Mouse (Mus musculus) lung, adult 2 months (tissue): Measurements from ENCODE around the gene Pcdh9.

ENCODE experiments used
- CTCF ChIP-seq: fragments of 200-500 bp; IDR thresholded peaks from 2 replicates; pipeline ENCODE4 v1.5.1; 2011; ENCODE audit warnings: mild to moderate bottlenecking, low read length, control low read depth; ENCODE audit not compliant: insufficient read depth
- POLR2A ChIP-seq: fragments of 200-500 bp; IDR thresholded peaks from 2 replicates; pipeline ENCODE4 v1.6.1; 2011; ENCODE audit warnings: low read depth, mild to moderate bottlenecking, control low read depth, low read length, borderline replicate concordance; ENCODE audit errors: extremely low read depth

GRCm38 (mm10) chr14:93708651-93709050 lies 181.8 kb downstream of the Pcdh9 start:
- no peak for TF ChIP-seq CTCF
- no peak for TF ChIP-seq POLR2A
